In the genomic region with DNA sequence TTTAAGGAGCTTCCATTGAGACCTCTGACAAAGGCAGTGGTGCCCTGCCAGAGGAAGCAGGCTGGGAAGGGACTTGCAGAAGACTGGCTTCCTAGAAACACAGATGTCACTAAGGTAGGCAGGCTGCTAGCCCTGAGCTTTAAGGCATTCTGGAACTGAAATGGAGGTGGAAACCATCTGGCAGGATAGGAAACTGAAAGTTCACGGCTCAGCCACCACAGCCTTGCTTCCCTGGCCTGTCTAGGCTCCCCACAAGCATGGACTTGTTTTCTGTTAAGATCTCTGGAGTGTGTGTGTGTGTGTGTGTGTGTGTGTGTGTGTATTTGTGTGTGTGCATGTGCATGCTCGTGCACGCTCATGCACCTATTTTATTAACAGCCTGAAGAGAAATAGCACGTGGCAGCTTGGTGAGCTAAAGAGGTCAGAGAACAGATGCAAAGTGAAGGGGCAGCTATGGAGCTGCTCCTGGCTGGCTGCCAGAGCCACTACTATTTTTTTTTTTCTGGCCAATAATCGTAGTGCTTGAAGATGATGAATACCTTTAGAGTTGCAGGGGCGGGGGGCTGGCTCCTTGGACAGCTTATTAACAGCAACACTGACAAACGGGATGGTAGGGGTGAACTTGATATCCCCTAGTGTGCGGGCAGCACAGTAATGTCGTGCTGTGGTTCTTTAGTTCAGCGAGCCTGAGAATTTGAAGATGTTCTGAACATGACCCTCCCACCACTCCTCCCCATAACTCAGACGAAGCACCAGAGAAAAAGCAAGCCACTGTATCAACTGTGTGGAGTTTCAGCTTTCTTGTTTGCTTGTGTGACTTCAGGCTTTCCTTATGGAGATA, we compare ENCODE assay signal across 9 mouse cellular contexts.
A peak's percentile ranks its signal among the peaks of the same experiment; 100 is the strongest.
DNase-seq lines count a peak whose midpoint lies in the region; ATAC-seq and TF ChIP-seq lines count a peak whose summit lies in the region.
"Had no signal": no experiment of that assay in that cellular context is flagged by ENCODE, and none has a peak within 500 bp of the region (broad histone marks: within the 10 kb centered on the region; RNA-seq: fewer than 3 reads in every experiment).

No protein-coding gene starts in this region.

- peak; percentile 41; the same call in 1 of the 2 replicates for ATAC-seq in embryonic facial prominence, embryonic 12.5 days (ENCODE audit: insufficient number of reproducible peaks, insufficient read depth, low FRiP score, low TSS enrichment)
- no peak for ATAC-seq in heart, postnatal 0 days (ENCODE audit: insufficient read depth, low read depth)
- ATAC-seq in midbrain, embryonic 15.5 days (replicated peaks): no peak
- ATAC-seq in erythroid progenitor cell, adult 5-6 weeks (replicated peaks; ENCODE audit: low FRiP score, poor library complexity, severe bottlenecking): no peak

- no peak overlapping the region for H3K27ac ChIP-seq in CH12.LX (ENCODE audit: insufficient read depth, low read depth)
- peak overlapping the region; percentile 95 for H3K27ac ChIP-seq in embryonic facial prominence, embryonic 12.5 days
- peak overlapping the region; percentile 16; the same call in 1 of the 2 replicates for H3K27ac ChIP-seq in heart, postnatal 0 days (ENCODE audit: low read depth)
- H3K27ac ChIP-seq in midbrain, embryonic 15.5 days: 0 out of 2 replicates have a peak overlapping the region, but pooled peaks have one; percentile 2
- H3K27ac ChIP-seq: liver, embryonic 15.5 days had no signal

- H3K9ac ChIP-seq in CH12.LX (ENCODE audit: insufficient read depth, low read depth): no peak overlapping the region
- no peak overlapping the region for H3K9ac ChIP-seq in embryonic facial prominence, embryonic 12.5 days
- no peak overlapping the region for H3K9ac ChIP-seq in heart, postnatal 0 days (replicated peaks; ENCODE audit: low read depth, low read length)
- no peak overlapping the region for H3K9ac ChIP-seq in midbrain, embryonic 15.5 days
- H3K9ac ChIP-seq: liver, embryonic 15.5 days had no signal

- peaks cover 26 to 44% of the 10 kb centered on the region in 2 experiments for H3K4me1 ChIP-seq in CH12.LX (ENCODE audit: control insufficient read depth in 1 of 2, insufficient read depth in 2 of 2)
- peaks cover 46% of the 10 kb centered on the region for H3K4me1 ChIP-seq in embryonic facial prominence, embryonic 12.5 days
- peaks cover 23% of the 10 kb centered on the region for H3K4me1 ChIP-seq in heart, postnatal 0 days (ENCODE audit: control insufficient read depth, insufficient read depth)
- peaks cover 34% of the 10 kb centered on the region for H3K4me1 ChIP-seq in midbrain, embryonic 15.5 days

- dilution Hi-C loops in CH12.LX (cut with MboI; ENCODE audit: extremely low pct_ligation_motif_present, extremely low pct_unique_long_range_greater_than_20kb, low sequenced_read_pairs): no loop called here

- H3K36me3 ChIP-seq in CH12.LX (replicated peaks in 1 of 2; ENCODE audit: control insufficient read depth in 1 of 2, insufficient read depth in 1 of 2, low read length in 1 of 2): no peaks in the 10 kb centered on the region
- H3K36me3 ChIP-seq in embryonic facial prominence, embryonic 12.5 days: no peaks in the 10 kb centered on the region
- no peaks in the 10 kb centered on the region for H3K36me3 ChIP-seq in heart, postnatal 0 days (replicated peaks; ENCODE audit: control insufficient read depth, insufficient read depth, low read length)
- H3K36me3 ChIP-seq in midbrain, embryonic 15.5 days (replicated peaks): no peaks in the 10 kb centered on the region
- H3K36me3 ChIP-seq: liver, embryonic 15.5 days had no signal

- TF ChIP-seq RAD21 in CH12.LX (IDR thresholded peaks at IDR 0.05; ENCODE audit: low read depth, low read length): no peak

- peak; percentile 71 for TF ChIP-seq EP300 in CH12.LX (IDR thresholded peaks at IDR 0.05; ENCODE audit: low read length)
- TF ChIP-seq EP300 in heart, postnatal 0 days (IDR thresholded peaks at IDR 0.05; ENCODE audit: low read depth): no peak

- in situ Hi-C loops in CH12.LX (cut with MboI; ENCODE audit: low pct_ligation_motif_present, low pct_unique_long_range_greater_than_20kb, low sequenced_read_pairs): no loop called here

- H3K4me2 ChIP-seq in CH12.LX (ENCODE audit: insufficient read depth, low read depth, poor library complexity, severe bottlenecking): peak overlapping the region; percentile 24
- H3K4me2 ChIP-seq in embryonic facial prominence, embryonic 12.5 days (replicated peaks): peak overlapping the region; percentile 19; the same call in 1 of the 2 replicates
- H3K4me2 ChIP-seq in heart, postnatal 0 days (ENCODE audit: low read depth, low read length): 0 out of 2 replicates have a peak overlapping the region, but pooled peaks have one; percentile 0
- 0 out of 2 replicates have a peak overlapping the region, but pooled peaks have one; percentile 4 for H3K4me2 ChIP-seq in midbrain, embryonic 15.5 days
- H3K4me2 ChIP-seq: liver, embryonic 15.5 days had no signal

- H3K27me3 ChIP-seq in CH12.LX (replicated peaks): no peaks in the 10 kb centered on the region
- H3K27me3 ChIP-seq in embryonic facial prominence, embryonic 12.5 days: no peaks in the 10 kb centered on the region
- H3K27me3 ChIP-seq in heart, postnatal 0 days (ENCODE audit: control insufficient read depth, insufficient read depth, low read length): no peaks in the 10 kb centered on the region
- H3K27me3 ChIP-seq in midbrain, embryonic 15.5 days (replicated peaks): no peaks in the 10 kb centered on the region
- H3K27me3 ChIP-seq: liver, embryonic 15.5 days had no signal

- TF ChIP-seq POLR2A in CH12.LX (IDR thresholded peaks at IDR 0.05; ENCODE audit: low read depth, low read length): no peak

- peak; percentile 15 for DNase-seq in layer of hippocampus, adult 11-12 months (ENCODE audit: low spot score)
- DNase-seq in layer of hippocampus, adult 9-10 months (ENCODE audit: low spot score): no peak
- DNase-seq in CH12.LX (ENCODE audit: extremely low read depth): peak; percentile 49
- DNase-seq in heart, postnatal 0 days (ENCODE audit: low spot score): no peak
- peak; percentile 42 to 55 for DNase-seq in kidney, postnatal 25 days

- 11% methylated on average over 11 of the region's 11 CpGs for WGBS in embryonic facial prominence, embryonic 12.5 days
- WGBS in heart, postnatal 0 days: 18% methylated on average over 11 of the region's 11 CpGs
- 35% methylated on average over 11 of the region's 11 CpGs for WGBS in midbrain, embryonic 15.5 days

- H3K9me3 ChIP-seq in CH12.LX (replicated peaks; ENCODE audit: low read length): no peaks in the 10 kb centered on the region
- H3K9me3 ChIP-seq in embryonic facial prominence, embryonic 12.5 days: no peaks in the 10 kb centered on the region
- H3K9me3 ChIP-seq in heart, postnatal 0 days (replicated peaks; ENCODE audit: control insufficient read depth, low read length): no peaks in the 10 kb centered on the region
- H3K9me3 ChIP-seq in midbrain, embryonic 15.5 days: no peaks in the 10 kb centered on the region
- H3K9me3 ChIP-seq: liver, embryonic 15.5 days had no signal

- no peak overlapping the region for H3K4me3 ChIP-seq in CH12.LX (replicated peaks in 1 of 3; ENCODE audit: low read depth in 2 of 3, low read length in 2 of 3, poor library complexity in 1 of 3)
- H3K4me3 ChIP-seq in embryonic facial prominence, embryonic 12.5 days: no peak overlapping the region
- H3K4me3 ChIP-seq in heart, postnatal 0 days (ENCODE audit: low read depth, low read length): no peak overlapping the region
- no peak overlapping the region for H3K4me3 ChIP-seq in midbrain, embryonic 15.5 days
- H3K4me3 ChIP-seq: liver, embryonic 15.5 days had no signal

- no peak for TF ChIP-seq CTCF in CH12.LX (conservative IDR thresholded peaks at IDR 0.05 in 1 of 2, IDR thresholded peaks at IDR 0.05 in 1 of 2; ENCODE audit: low read depth in 2 of 2, low read length in 2 of 2)
- no peak for TF ChIP-seq CTCF in heart, postnatal 0 days (IDR thresholded peaks at IDR 0.05; ENCODE audit: low read depth)

- H3K79me2 ChIP-seq in CH12.LX (replicated peaks; ENCODE audit: control insufficient read depth, extremely low read depth, insufficient read depth, poor library complexity, severe bottlenecking): no peaks in the 10 kb centered on the region

TF ChIP-seq in CH12.LX, 34 proteins besides CTCF, POLR2A, EP300 and RAD21:
- TF ChIP-seq MYC (IDR thresholded peaks at IDR 0.05; ENCODE audit: low read depth, low read length) (no peak), ZMIZ1 (IDR thresholded peaks at IDR 0.05; ENCODE audit: low read depth, low read length) (no peak), ZNF384 (IDR thresholded peaks at IDR 0.05; ENCODE audit: low read depth, low read length) (0 out of 2 replicates have a peak, but pooled peaks have one; percentile 44), MEF2A (IDR thresholded peaks at IDR 0.05; ENCODE audit: borderline replicate concordance, low read depth, low read length) (0 out of 2 replicates have a peak, but pooled peaks have one; percentile 17), IRF4 (IDR thresholded peaks at IDR 0.05; ENCODE audit: low read depth, low read length) (peak; percentile 45; the same call in 1 of the 2 replicates), RCOR1 (conservative IDR thresholded peaks at IDR 0.05; ENCODE audit: low read depth, low read length) (no peak), NRF1 (IDR thresholded peaks at IDR 0.05; ENCODE audit: low read depth, low read length) (no peak), CHD1 (IDR thresholded peaks at IDR 0.05; ENCODE audit: low read depth, low read length) (no peak), BHLHE40 (IDR thresholded peaks at IDR 0.05; ENCODE audit: low read depth, low read length) (peak; percentile 89), TCF12 (IDR thresholded peaks at IDR 0.05; ENCODE audit: low read depth, low read length) (peak; percentile 57), ETS1 (conservative IDR thresholded peaks at IDR 0.05; ENCODE audit: low read depth, low read length) (peak; percentile 47), GABPA (IDR thresholded peaks at IDR 0.05; ENCODE audit: insufficient replicate concordance, low read depth, low read length) (no peak), CHD2 (IDR thresholded peaks at IDR 0.05; ENCODE audit: low read length) (0 out of 2 replicates have a peak, but pooled peaks have one; percentile 17), JUND (conservative IDR thresholded peaks at IDR 0.05; ENCODE audit: low read depth, low read length) (no peak), MAX (IDR thresholded peaks at IDR 0.05; ENCODE audit: low read length) (0 out of 2 replicates have a peak, but pooled peaks have one; percentile 22), JUN (IDR thresholded peaks at IDR 0.05; ENCODE audit: insufficient read depth, low read depth, low read length) (no peak)

Comparison
In these comparisons a context has a peak if more than half of its experiments do, and no peak if none do; other contexts are left out.
1. DNase-seq: peak in layer of hippocampus, adult 11-12 months (single experiment), CH12.LX (single experiment) and kidney, postnatal 25 days (2 of 2); none in layer of hippocampus, adult 9-10 months (single experiment) and heart, postnatal 0 days (single experiment).
2. Peak in every context shown above with its lines, with median percentiles within 50 percentile points of each other: H3K4me2 ChIP-seq.